Mouse (Mus musculus) midbrain, embryonic 16.5 days (tissue): ENCODE data around the gene Pilra. TPM values are rescaled to one million over a fixed set of nuclear protein-coding genes. Genes with fewer than 3 reads are reported as not detected.

Experiments
- ATAC-seq: fragments of 200-750 bp; cut with Nextera tagmentation; 2 replicates; pipeline ENCODE4 v1.8.0; 2017; ENCODE audit warnings: moderate TSS enrichment
- H3K27ac ChIP-seq: fragments of 300-500 bp; sonication (generic); 2 replicates; pipeline ENCODE4 v1.5.1; 2014; ENCODE audit warnings: mild to moderate bottlenecking, low read length, mixed read lengths
- H3K27me3 ChIP-seq: fragments of 300-500 bp; sonication (generic); 2 replicates; pipeline ENCODE4 v1.6.1; 2014; ENCODE audit warnings: low read depth, low read length, mixed read lengths; ENCODE audit not compliant: control insufficient read depth, insufficient read depth
- H3K36me3 ChIP-seq: fragments of 300-500 bp; sonication (generic); 2 replicates; pipeline ENCODE4 v1.6.1; 2014; ENCODE audit warnings: mild to moderate bottlenecking, low read length, moderate library complexity, mixed read lengths; ENCODE audit not compliant: control insufficient read depth, insufficient read depth
- H3K4me1 ChIP-seq: fragments of 300-500 bp; sonication (generic); 2 replicates; pipeline ENCODE4 v1.6.1; 2014; ENCODE audit warnings: mild to moderate bottlenecking, low read length, mixed read lengths; ENCODE audit not compliant: control insufficient read depth, insufficient read depth
- H3K4me2 ChIP-seq: fragments of 300-500 bp; sonication (generic); 2 replicates; pipeline ENCODE4 v1.6.1; 2014; ENCODE audit warnings: mild to moderate bottlenecking, low read length, mixed read lengths
- H3K4me3 ChIP-seq: fragments of 300-500 bp; sonication (generic); 2 replicates; pipeline ENCODE4 v1.5.1; 2014; ENCODE audit warnings: low read depth, mild to moderate bottlenecking, low read length, moderate library complexity, mixed read lengths
- H3K9ac ChIP-seq: fragments of 300-500 bp; sonication (generic); 2 replicates; pipeline ENCODE4 v1.6.1; 2014; ENCODE audit warnings: low read depth, low read length, mixed read lengths
- H3K9me3 ChIP-seq: fragments of 300-500 bp; sonication (generic); replicated peaks from 2 replicates; pipeline ENCODE4 v1.6.1; 2014; ENCODE audit warnings: mild to moderate bottlenecking, low read length, mixed read lengths; ENCODE audit not compliant: control insufficient read depth, poor library complexity, severe bottlenecking
- WGBS: fragments of 180-500 bp; shearing (Covaris S2); extraction: QIAGEN DNeasy Blood & Tissue Kit; methylation state at CpG from one replicate; pipeline ENCODE4 v1.1.7; 2014; 5-methylcytosine and 5-hydroxymethylcytosine counted together
- polyA plus RNA-seq: library from polyadenylated mRNA; unstranded; fragments of >200 nt; fragmentation: Nextera tagmentation; extraction: Ambion mirVana; gene quantifications from 2 replicates; pipeline ENCODE4 v1.2.1, GENCODE M21; 2015

The Pilra gene
- polyA plus RNA-seq, 1 experiment from 2014 or later = 0.48 TPM

- Histone ChIP-seq H3K36me3 (peaks cover 17% of the 10 kb centered on the region), H3K27ac (peak overlapping the region; percentile 96), H3K4me1 (peaks cover 40% of the 10 kb centered on the region), H3K9me3 (no peaks in the 10 kb centered on the region), H3K4me3 (peak overlapping the region; percentile 79), H3K9ac (peak overlapping the region; percentile 91), H3K27me3 (no peaks in the 10 kb centered on the region), H3K4me2 (peak overlapping the region; percentile 90)
- ATAC-seq = peak; percentile 86
- WGBS = under 1% methylated on average over 79 of the region's 79 CpGs
Measured at GRCm38 (mm10) chr5:137786109-137786942, 49.8 kb downstream of the Pilra start.

DNA sequence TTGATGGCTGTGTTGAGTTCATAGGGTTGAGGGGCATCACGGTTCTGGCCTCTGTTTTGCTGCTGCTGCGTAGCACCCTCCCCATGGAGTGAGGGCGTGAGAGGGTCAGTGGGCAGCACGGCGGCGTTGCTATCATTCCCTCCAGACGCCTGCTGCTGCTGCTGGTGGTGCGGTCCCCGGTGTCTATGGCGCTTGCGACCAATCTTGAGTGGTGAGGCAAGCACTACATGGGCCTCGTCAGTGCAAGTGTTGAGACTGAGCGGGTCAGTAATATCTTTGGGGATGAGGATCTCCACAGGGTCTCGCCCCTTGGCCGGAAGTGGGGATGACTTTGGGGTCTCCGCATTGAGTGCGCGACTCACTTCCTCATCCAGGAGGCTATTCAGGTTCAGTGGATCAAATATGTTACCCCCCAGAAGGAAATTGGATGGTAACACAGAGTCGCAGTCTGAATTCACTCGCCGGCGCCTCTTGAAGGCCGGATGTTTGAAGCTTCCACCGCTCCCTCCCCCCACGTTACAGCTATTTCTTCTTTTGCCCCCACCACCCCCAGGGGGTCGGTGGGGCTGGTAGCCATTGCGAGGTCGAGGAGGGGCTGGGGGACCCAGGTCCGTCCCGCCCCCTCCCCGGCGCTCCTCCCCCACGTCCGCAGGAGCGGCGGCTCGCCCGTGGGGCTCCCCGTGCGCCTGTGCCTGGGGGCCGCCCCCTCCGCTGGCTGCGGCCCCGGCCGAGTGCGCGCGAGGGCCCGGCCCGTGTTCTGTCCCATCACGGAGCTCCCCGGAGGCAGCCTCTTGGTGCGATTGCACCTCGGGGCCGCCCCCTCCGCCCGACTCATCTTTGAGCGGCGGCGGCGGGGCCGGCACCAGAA lies 50.7 kb downstream of the Pilra start:
- peaks cover 44% of the 10 kb centered on the region for H3K4me1 ChIP-seq
- WGBS = 3% methylated on average over 44 of the region's 62 CpGs

DNA sequence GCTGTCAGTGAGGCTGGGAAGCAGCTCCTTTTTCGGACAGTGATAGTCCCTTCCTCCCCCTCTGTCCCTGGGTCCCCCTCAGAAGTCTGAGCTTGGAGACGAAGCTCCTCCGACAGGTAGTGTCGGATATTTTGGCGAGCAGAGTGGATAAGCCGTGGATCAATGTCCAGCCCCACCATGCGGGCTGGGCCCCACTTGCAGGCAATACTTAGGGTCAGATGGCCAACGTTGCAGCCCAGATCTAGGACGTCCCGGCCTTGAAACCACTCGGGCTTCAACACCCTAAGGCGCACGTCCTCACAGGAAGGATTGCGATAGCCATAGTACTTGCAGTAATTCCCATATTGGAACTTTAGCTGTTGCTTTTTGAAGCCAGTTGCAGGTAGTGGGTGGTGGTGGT lies 51.5 kb downstream of the Pilra start:
- Histone ChIP-seq H3K27me3 (no peaks in the 10 kb centered on the region), H3K4me1 (peaks cover 53% of the 10 kb centered on the region), H3K4me2 (peak overlapping the region; percentile 90), H3K27ac (peak overlapping the region; percentile 96), H3K4me3 (peak overlapping the region; percentile 79), H3K9ac (peak overlapping the region; percentile 91), H3K9me3 (no peaks in the 10 kb centered on the region), H3K36me3 (peaks cover 17% of the 10 kb centered on the region)
- ATAC-seq = no peak
- WGBS = 84% methylated on average over 14 of the region's 14 CpGs

More for the DNA sequence above, 50.7 kb downstream of the Pilra start:
- Histone ChIP-seq H3K36me3 (peaks cover 17% of the 10 kb centered on the region), H3K27ac (peak overlapping the region; percentile 96), H3K27me3 (no peaks in the 10 kb centered on the region), H3K9me3 (no peaks in the 10 kb centered on the region), H3K9ac (peak overlapping the region; percentile 91), H3K4me3 (peak overlapping the region; percentile 79), H3K4me2 (peak overlapping the region; percentile 90)
- peak; percentile 13 for ATAC-seq

- Histone ChIP-seq H3K27me3 (no peaks in the 10 kb centered on the region), H3K4me2 (peak overlapping the region; percentile 90), H3K9ac (peak overlapping the region; percentile 91), H3K4me3 (peak overlapping the region; percentile 79), H3K36me3 (peaks cover 17% of the 10 kb centered on the region), H3K4me1 (peaks cover 54% of the 10 kb centered on the region), H3K27ac (no peak overlapping the region; the same call in 1 of the 2 replicates), H3K9me3 (no peaks in the 10 kb centered on the region)
- ATAC-seq = no peak
- WGBS = 72% methylated on average over 9 of the region's 9 CpGs
Measured at GRCm38 (mm10) chr5:137783901-137784540, 52.1 kb downstream of the Pilra start.

DNA sequence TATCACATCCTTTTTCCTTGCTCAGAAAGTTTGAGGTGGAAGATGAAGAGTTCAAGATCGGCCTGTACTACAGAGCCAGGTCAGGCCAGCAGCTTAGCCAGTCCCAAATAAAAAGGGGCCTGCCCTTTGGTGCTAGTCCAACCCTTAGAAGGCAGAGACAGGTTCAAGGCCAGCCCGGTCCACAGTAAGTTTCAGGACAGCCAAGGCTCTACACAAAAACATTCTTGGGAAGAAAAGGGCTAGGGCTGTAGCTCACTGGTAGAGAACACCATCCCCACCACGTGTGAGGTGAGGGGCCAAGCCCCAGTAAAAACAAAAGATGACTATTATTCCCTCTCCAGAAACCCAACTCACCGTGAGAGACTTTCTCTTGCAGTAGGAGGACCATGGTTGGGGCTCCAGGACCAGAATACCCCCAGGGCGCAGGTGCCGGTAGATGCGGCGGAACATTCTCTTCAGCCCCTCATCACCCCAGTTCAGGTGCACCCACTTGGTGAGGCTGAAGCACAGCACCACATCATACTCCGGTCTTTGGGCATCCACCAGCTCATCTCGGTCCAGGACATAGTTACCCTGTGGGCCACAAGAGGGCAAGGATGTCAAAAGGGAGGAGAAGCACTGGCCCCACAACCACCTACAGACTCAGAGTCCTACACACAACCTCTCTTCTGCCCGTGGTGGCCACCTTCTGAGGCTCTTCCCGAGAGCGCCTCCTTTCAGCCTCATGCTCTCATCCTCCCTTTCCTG lies 53.1 kb downstream of the Pilra start:
- Histone ChIP-seq H3K27me3 (no peaks in the 10 kb centered on the region), H3K4me3 (peak overlapping the region; percentile 79), H3K9ac (peak overlapping the region; percentile 91), H3K36me3 (peaks cover 17% of the 10 kb centered on the region), H3K4me2 (peak overlapping the region; percentile 90), H3K27ac (no peak overlapping the region), H3K4me1 (peaks cover 51% of the 10 kb centered on the region), H3K9me3 (no peaks in the 10 kb centered on the region)
- 82% methylated on average over 13 of the region's 13 CpGs for WGBS
- ATAC-seq = no peak

DNA sequence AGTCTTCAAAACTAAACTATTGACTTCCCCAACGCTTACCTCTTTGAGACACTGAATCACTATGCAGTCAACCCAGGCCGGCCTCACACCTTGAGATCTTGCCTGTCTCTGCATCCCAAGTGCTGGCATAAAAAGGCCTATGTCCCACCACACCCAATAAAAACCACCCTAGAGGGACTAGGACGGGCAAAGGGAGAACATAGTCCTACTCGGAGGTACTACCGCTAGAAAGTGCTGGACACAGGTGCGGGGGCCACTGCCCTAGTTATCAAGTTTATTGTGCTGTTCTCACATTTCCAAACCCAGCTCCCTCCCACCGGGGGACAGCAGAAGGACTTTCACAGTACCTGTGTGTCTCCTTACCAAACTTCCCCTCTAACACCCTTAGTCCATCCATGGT lies 54.4 kb downstream of the Pilra start:
- Histone ChIP-seq H3K27me3 (no peaks in the 10 kb centered on the region), H3K27ac (no peak overlapping the region), H3K4me3 (no peak overlapping the region), H3K9ac (no peak overlapping the region), H3K36me3 (peaks cover 17% of the 10 kb centered on the region), H3K4me2 (no peak overlapping the region), H3K4me1 (peaks cover 48% of the 10 kb centered on the region), H3K9me3 (no peaks in the 10 kb centered on the region)
- ATAC-seq = no peak
- WGBS = 92% methylated on average over 7 of the region's 7 CpGs

GRCm38 (mm10) chr5:137779053-137779933 lies 56.8 kb downstream of the Pilra start:
- peak overlapping the region; percentile 87 for H3K27ac ChIP-seq
- H3K27me3 ChIP-seq = no peaks in the 10 kb centered on the region
- no peaks in the 10 kb centered on the region for H3K9me3 ChIP-seq
- H3K9ac ChIP-seq = peak overlapping the region; percentile 88
- peak overlapping the region; percentile 79 for H3K4me3 ChIP-seq
- H3K4me1 ChIP-seq = peaks cover 37% of the 10 kb centered on the region
- under 1% methylated on average over 68 of the region's 83 CpGs for WGBS
- peak overlapping the region; percentile 97 for H3K4me2 ChIP-seq
- H3K36me3 ChIP-seq = peaks cover 17% of the 10 kb centered on the region
- peak; percentile 34 for ATAC-seq
